Mouse (Mus musculus): Measurements from ENCODE around the gene Gins2. TPM values are rescaled to one million over a fixed set of nuclear protein-coding genes. Genes with fewer than 3 reads are reported as not detected.
A peak's percentile ranks its signal among the peaks of the same experiment; 100 is the strongest.

Gene Gins2
- polyA plus RNA-seq, 1 experiment, result 2.1 TPM

- Histone ChIP-seq H3K27ac (ENCODE audit: insufficient read depth, low read length) (no peak overlapping the region), H3K27me3 (ENCODE audit: control insufficient read depth, insufficient read depth, low read length) (no peaks in the 10 kb centered on the region), H3K4me1 (ENCODE audit: control insufficient read depth, insufficient read depth, low read length) (no peaks in the 10 kb centered on the region), H3K4me3 (replicated peaks; ENCODE audit: insufficient read depth, low read depth, low read length) (no peak overlapping the region)
- WGBS, result 64% methylated on average over 8 of the region's 8 CpGs
- TF ChIP-seq CTCF (IDR thresholded peaks at IDR 0.05; ENCODE audit: borderline replicate concordance, insufficient read depth, low read depth, low read length) (no peak), POLR2A (IDR thresholded peaks at IDR 0.05; ENCODE audit: borderline replicate concordance, insufficient read depth, low read length) (no peak)
- no peak for DNase-seq
Observed at GRCm38 (mm10) chr8:120616663-120617626, 27.8 kb upstream of the Gins2 start.

DNA sequence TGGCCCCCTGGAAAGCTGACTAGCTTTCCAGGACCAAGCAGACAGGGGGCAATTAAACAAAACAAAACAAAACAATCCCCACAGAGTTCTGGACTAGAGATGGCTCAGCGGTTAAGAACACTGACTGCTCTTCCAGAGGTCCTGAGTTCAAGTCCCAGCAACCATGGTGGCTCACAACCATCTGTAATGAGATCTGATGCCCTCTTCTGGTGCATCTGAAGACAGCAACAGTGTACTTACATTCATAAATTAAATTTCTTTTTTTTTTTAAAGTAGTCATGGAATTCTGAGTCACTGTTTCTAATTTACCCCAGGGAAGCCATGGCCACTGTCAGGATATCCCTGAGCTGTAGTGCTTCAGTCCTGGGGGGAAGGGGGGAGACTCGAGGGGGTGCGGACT, 25.4 kb upstream of the Gins2 start:
- 90% methylated on average over 3 of the region's 3 CpGs for WGBS
- Histone ChIP-seq H3K27ac (ENCODE audit: insufficient read depth, low read length) (no peak overlapping the region), H3K27me3 (ENCODE audit: control insufficient read depth, insufficient read depth, low read length) (no peaks in the 10 kb centered on the region), H3K4me3 (replicated peaks; ENCODE audit: insufficient read depth, low read depth, low read length) (no peak overlapping the region), H3K4me1 (ENCODE audit: control insufficient read depth, insufficient read depth, low read length) (no peaks in the 10 kb centered on the region)
- TF ChIP-seq POLR2A (IDR thresholded peaks at IDR 0.05; ENCODE audit: borderline replicate concordance, insufficient read depth, low read length), result no peak
- TF ChIP-seq CTCF (IDR thresholded peaks at IDR 0.05; ENCODE audit: borderline replicate concordance, insufficient read depth, low read depth, low read length), result no peak
- DNase-seq, result no peak

- no peaks in the 10 kb centered on the region for H3K27me3 ChIP-seq (ENCODE audit: control insufficient read depth, insufficient read depth, low read length)
- H3K4me1 ChIP-seq (ENCODE audit: control insufficient read depth, insufficient read depth, low read length), result no peaks in the 10 kb centered on the region
- 81% methylated on average over 6 of the region's 6 CpGs for WGBS
- TF ChIP-seq CTCF (IDR thresholded peaks at IDR 0.05; ENCODE audit: borderline replicate concordance, insufficient read depth, low read depth, low read length) (no peak), POLR2A (IDR thresholded peaks at IDR 0.05; ENCODE audit: borderline replicate concordance, insufficient read depth, low read length) (no peak)
- DNase-seq, result no peak
- no peak overlapping the region for H3K27ac ChIP-seq (ENCODE audit: insufficient read depth, low read length)
- H3K4me3 ChIP-seq (replicated peaks; ENCODE audit: insufficient read depth, low read depth, low read length), result no peak overlapping the region
Observed at GRCm38 (mm10) chr8:120610824-120611223, 21.7 kb upstream of the Gins2 start.

DNA sequence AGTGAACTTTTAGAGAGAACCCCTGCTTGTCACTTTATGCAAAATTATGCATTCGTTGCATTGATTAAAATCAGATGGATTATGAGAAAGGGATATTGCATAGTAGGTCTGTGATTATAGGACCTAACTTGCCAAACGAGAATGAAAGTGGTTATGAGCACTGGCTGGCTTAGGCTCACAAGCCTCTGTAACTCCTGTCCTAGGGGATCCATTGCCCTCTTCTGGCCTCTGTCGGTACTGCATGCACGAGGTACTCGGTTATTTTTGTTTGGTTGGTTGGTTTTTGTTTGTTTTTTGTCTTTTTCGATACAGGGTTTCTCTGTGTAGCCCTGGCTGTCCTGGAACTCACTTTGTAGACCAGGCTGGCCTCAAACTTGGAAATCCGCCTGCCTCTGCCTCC, 18.8 kb upstream of the Gins2 start:
- Histone ChIP-seq H3K27me3 (ENCODE audit: control insufficient read depth, insufficient read depth, low read length) (no peaks in the 10 kb centered on the region), H3K27ac (ENCODE audit: insufficient read depth, low read length) (no peak overlapping the region), H3K4me1 (ENCODE audit: control insufficient read depth, insufficient read depth, low read length) (no peaks in the 10 kb centered on the region), H3K4me3 (replicated peaks; ENCODE audit: insufficient read depth, low read depth, low read length) (no peak overlapping the region)
- 9% methylated on average over 7 of the region's 7 CpGs for WGBS
- TF ChIP-seq CTCF (IDR thresholded peaks at IDR 0.05; ENCODE audit: borderline replicate concordance, insufficient read depth, low read depth, low read length) (peak; percentile 89), POLR2A (IDR thresholded peaks at IDR 0.05; ENCODE audit: borderline replicate concordance, insufficient read depth, low read length) (no peak)
- DNase-seq, result peak; percentile 65 to 81

GRCm38 (mm10) chr8:120607460-120607859, 18.4 kb upstream of the Gins2 start:
- H3K4me1 ChIP-seq (ENCODE audit: control insufficient read depth, insufficient read depth, low read length), result no peaks in the 10 kb centered on the region
- no peak overlapping the region for H3K27ac ChIP-seq (ENCODE audit: insufficient read depth, low read length)
- no peak overlapping the region for H3K4me3 ChIP-seq (replicated peaks; ENCODE audit: insufficient read depth, low read depth, low read length)
- DNase-seq, result no peak
- 86% methylated on average over 9 of the region's 9 CpGs for WGBS
- H3K27me3 ChIP-seq (ENCODE audit: control insufficient read depth, insufficient read depth, low read length), result no peaks in the 10 kb centered on the region
- TF ChIP-seq CTCF (IDR thresholded peaks at IDR 0.05; ENCODE audit: borderline replicate concordance, insufficient read depth, low read depth, low read length) (no peak), POLR2A (IDR thresholded peaks at IDR 0.05; ENCODE audit: borderline replicate concordance, insufficient read depth, low read length) (no peak)

DNA sequence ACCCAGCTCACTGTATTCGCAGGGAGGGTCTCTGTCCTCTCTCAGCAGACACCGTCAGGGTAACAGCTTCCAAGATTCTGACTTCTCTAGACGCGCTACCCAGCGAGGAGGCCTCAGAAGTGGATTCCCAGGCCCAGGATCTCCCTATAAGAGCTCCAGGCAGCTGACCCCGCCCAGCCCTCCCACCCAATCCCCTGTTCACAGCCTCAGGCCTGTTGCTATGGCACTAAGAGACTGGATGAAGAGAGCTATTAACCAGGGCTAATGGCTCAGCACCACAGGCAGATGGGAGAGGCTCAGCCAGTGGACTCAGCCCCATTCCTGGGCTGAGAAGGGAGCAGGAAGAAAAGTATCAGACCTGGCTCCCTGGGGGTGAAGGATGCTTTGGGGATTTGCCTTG, 13.6 kb upstream of the Gins2 start:
- Histone ChIP-seq H3K27ac (ENCODE audit: insufficient read depth, low read length) (no peak overlapping the region), H3K27me3 (ENCODE audit: control insufficient read depth, insufficient read depth, low read length) (no peaks in the 10 kb centered on the region), H3K4me1 (ENCODE audit: control insufficient read depth, insufficient read depth, low read length) (peaks cover 5% of the 10 kb centered on the region; the same call in 1 of the 2 replicates), H3K4me3 (replicated peaks; ENCODE audit: insufficient read depth, low read depth, low read length) (no peak overlapping the region)
- DNase-seq, result no peak
- WGBS, result 65% methylated on average over 6 of the region's 6 CpGs
- TF ChIP-seq CTCF (IDR thresholded peaks at IDR 0.05; ENCODE audit: borderline replicate concordance, insufficient read depth, low read depth, low read length) (no peak), POLR2A (IDR thresholded peaks at IDR 0.05; ENCODE audit: borderline replicate concordance, insufficient read depth, low read length) (no peak)

DNA sequence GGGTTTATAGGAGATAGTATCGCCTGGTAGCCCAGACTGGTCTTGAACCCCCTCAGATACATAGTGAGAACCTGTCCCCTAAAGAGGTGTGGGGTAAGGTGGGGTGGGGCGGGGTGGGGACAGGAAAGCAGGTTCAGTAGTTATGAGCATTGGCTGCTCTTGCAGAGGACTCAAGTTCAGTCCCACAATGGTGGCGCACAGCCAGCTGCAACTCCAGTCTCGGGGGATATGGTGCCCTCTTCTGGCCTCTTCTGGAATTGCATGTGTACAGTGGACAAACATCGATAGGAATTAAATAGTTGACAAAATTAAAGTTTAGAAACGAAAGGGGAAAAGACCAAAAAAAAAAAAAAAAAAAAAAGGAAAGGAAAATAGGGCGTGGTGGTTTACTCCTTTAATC, 10.4 kb upstream of the Gins2 start:
- WGBS, result 48% methylated on average over 7 of the region's 7 CpGs
- Histone ChIP-seq H3K27me3 (ENCODE audit: control insufficient read depth, insufficient read depth, low read length) (no peaks in the 10 kb centered on the region), H3K4me1 (ENCODE audit: control insufficient read depth, insufficient read depth, low read length) (peaks cover 5% of the 10 kb centered on the region; the same call in 1 of the 2 replicates), H3K27ac (ENCODE audit: insufficient read depth, low read length) (no peak overlapping the region), H3K4me3 (replicated peaks; ENCODE audit: insufficient read depth, low read depth, low read length) (no peak overlapping the region)
- DNase-seq, result peak; percentile 76 to 85
- TF ChIP-seq CTCF (IDR thresholded peaks at IDR 0.05; ENCODE audit: borderline replicate concordance, insufficient read depth, low read depth, low read length) (peak; percentile 80), POLR2A (IDR thresholded peaks at IDR 0.05; ENCODE audit: borderline replicate concordance, insufficient read depth, low read length) (no peak)

- Histone ChIP-seq H3K4me1 (ENCODE audit: control insufficient read depth, insufficient read depth, low read length) (peaks cover 5% of the 10 kb centered on the region; the same call in 1 of the 2 replicates), H3K27me3 (ENCODE audit: control insufficient read depth, insufficient read depth, low read length) (no peaks in the 10 kb centered on the region), H3K27ac (ENCODE audit: insufficient read depth, low read length) (no peak overlapping the region), H3K4me3 (replicated peaks; ENCODE audit: insufficient read depth, low read depth, low read length) (no peak overlapping the region)
- TF ChIP-seq POLR2A (IDR thresholded peaks at IDR 0.05; ENCODE audit: borderline replicate concordance, insufficient read depth, low read length), result no peak
- no peak for TF ChIP-seq CTCF (IDR thresholded peaks at IDR 0.05; ENCODE audit: borderline replicate concordance, insufficient read depth, low read depth, low read length)
- 7% methylated on average over 24 of the region's 24 CpGs for WGBS
- peak; percentile 65 to 78 for DNase-seq
Observed at GRCm38 (mm10) chr8:120598579-120598978, 9.5 kb upstream of the Gins2 start.

Measured in cerebellum, adult 2 months (tissue).